Mouse (Mus musculus) CH12.LX (cell line): ENCODE data around the gene Gm20924. TPM values are rescaled to one million over a fixed set of nuclear protein-coding genes. Genes with fewer than 3 reads are reported as not detected.
"Not testable (repeated sequence)": the region's sequence is repeated elsewhere in the genome, so short reads cannot be mapped to it uniquely, and the experiment has no call there.

ENCODE experiments used
- DNase-seq: peaks from one replicate; pipeline ENCODE4 v3.0.0-alpha.2; 2013; ENCODE audit errors: extremely low read depth
- H3K27ac ChIP-seq: 2 replicates; pipeline ENCODE4 v1.5.1; 2012; ENCODE audit warnings: low read depth, mild to moderate bottlenecking, control low read depth, moderate library complexity; ENCODE audit not compliant: insufficient read depth
- H3K27me3 ChIP-seq: replicated peaks from 2 replicates; pipeline ENCODE3; 2012; ENCODE audit warnings: inconsistent platforms
- H3K36me3 ChIP-seq, 2 experiments: replicated peaks in 1 of 2; 2 replicates each; pipeline versions ENCODE3 to v1.6.1; 2012; ENCODE audit warnings: inconsistent platforms in 1 of 2, low read length in 1 of 2, mild to moderate bottlenecking in 1 of 2, mixed read lengths in 1 of 2, moderate library complexity in 1 of 2; ENCODE audit not compliant: control insufficient read depth in 1 of 2, insufficient read depth in 1 of 2
- H3K4me1 ChIP-seq, 2 experiments: 2 replicates each; pipeline ENCODE4 v1.6.1; 2012; ENCODE audit warnings: inconsistent platforms in 1 of 2, moderate library complexity in 1 of 2; ENCODE audit not compliant: insufficient read depth in 2 of 2, control insufficient read depth in 1 of 2
- H3K4me2 ChIP-seq: 2 replicates; pipeline ENCODE4 v1.6.1; 2012; ENCODE audit warnings: low read depth, mild to moderate bottlenecking, control low read depth; ENCODE audit not compliant: poor library complexity, insufficient read depth, severe bottlenecking
- H3K4me3 ChIP-seq, 3 experiments: fragments of 150-350 bp in 1 of 3; sonication (generic) in 1 of 3; replicated peaks in 1 of 3; 2 replicates each; pipeline versions ENCODE3 to v1.5.1; 2011 to 2012; ENCODE audit warnings: low read depth in 2 of 3, low read length in 2 of 3, mild to moderate bottlenecking in 2 of 3, moderate library complexity in 2 of 3, control low read depth in 1 of 3, improper control_type of control experiment in 1 of 3, inconsistent platforms in 1 of 3, mixed read lengths in 1 of 3; ENCODE audit not compliant: poor library complexity in 1 of 3
- H3K79me2 ChIP-seq: replicated peaks from 2 replicates; pipeline ENCODE4 v1.6.1; 2012; ENCODE audit warnings: mild to moderate bottlenecking, moderate library complexity; ENCODE audit not compliant: control insufficient read depth, poor library complexity, insufficient read depth, severe bottlenecking; ENCODE audit errors: extremely low read depth
- H3K9ac ChIP-seq: 2 replicates; pipeline ENCODE4 v1.6.1; 2012; ENCODE audit warnings: low read depth, mild to moderate bottlenecking, control low read depth, moderate library complexity; ENCODE audit not compliant: insufficient read depth
- H3K9me3 ChIP-seq: replicated peaks from 2 replicates; pipeline ENCODE3; 2012; ENCODE audit warnings: low read length, inconsistent platforms, mixed read lengths
- dilution Hi-C: fragments of 300-500 bp; cut with MboI; formaldehyde crosslinking; loops from 2 replicates; pipeline ENCODE4 v1.14.3; 2020; ENCODE audit warnings: low sequenced_read_pairs; ENCODE audit not compliant: extremely low pct_unique_long_range_greater_than_20kb, extremely low pct_ligation_motif_present
- in situ Hi-C: fragments of 300-500 bp; cut with MboI; formaldehyde crosslinking; loops from 3 replicates; pipeline ENCODE4 v1.14.3; 2019; ENCODE audit warnings: low sequenced_read_pairs, low pct_ligation_motif_present, low pct_unique_long_range_greater_than_20kb, mixed read lengths
- polyA plus RNA-seq: library from polyadenylated mRNA; unstranded; fragments of >175 nt; gene quantifications from 2 replicates; pipeline ENCODE4 v1.2.1, GENCODE M21; 2012; ENCODE audit warnings: low read depth; ENCODE audit not compliant: insufficient read length
- total RNA-seq, 2 experiments: library from RNA; depleted of rRNA; stranded (reverse); fragments of 300-350 nt in 1 of 2; fragments of >200 nt in 1 of 2; gene quantifications; 2 replicates each; pipeline ENCODE4 v1.2.3; 2012 to 2014

Gene Gm20924
- total RNA-seq (2012; rRNA removed) (not detected in 2 replicates), total RNA-seq (2014; rRNA removed) (not detected in 2 replicates), polyA plus RNA-seq (not detected in 2 replicates)

GRCm38 (mm10) chrY:65207427-65207826 is at the start of gene Gm20924:
Gene Gm20924, minus strand, starts transcription at chrY:65207527.
- H3K36me3 ChIP-seq: not testable (repeated sequence)

More at GRCm38 (mm10) chrY:65207427-65207826, at the start of gene Gm20924:
- H3K9me3 ChIP-seq, H3K4me2 ChIP-seq, DNase-seq, H3K27me3 ChIP-seq, in situ Hi-C loops, H3K4me3 ChIP-seq, H3K79me2 ChIP-seq, dilution Hi-C loops, H3K9ac ChIP-seq, H3K4me1 ChIP-seq, H3K27ac ChIP-seq: not testable (repeated sequence)

Other genes with a start within 250 kb of the Gm20924 start
- gene Gm20736, start 170.2 kb upstream of the Gm20924 start, total RNA-seq (2012; rRNA removed): not detected in 2 replicates
- gene Gm20736, start 170.2 kb upstream of the Gm20924 start, total RNA-seq (2014; rRNA removed): not detected in 2 replicates
- gene Gm20736, start 170.2 kb upstream of the Gm20924 start, polyA plus RNA-seq: not detected in 2 replicates